Mouse (Mus musculus) liver, postnatal 0 days (tissue): ENCODE measurements around the gene Fam131a.

Experiments
- CTCF ChIP-seq: sonication (generic); IDR thresholded peaks from 2 replicates; pipeline ENCODE4 v1.5.1; 2016; ENCODE audit warnings: antibody characterized with exemption, low read depth
- EP300 ChIP-seq: IDR thresholded peaks from 2 replicates; pipeline ENCODE4 v1.6.1; 2016; ENCODE audit warnings: antibody characterized with exemption, low read depth, mild to moderate bottlenecking

DNA sequence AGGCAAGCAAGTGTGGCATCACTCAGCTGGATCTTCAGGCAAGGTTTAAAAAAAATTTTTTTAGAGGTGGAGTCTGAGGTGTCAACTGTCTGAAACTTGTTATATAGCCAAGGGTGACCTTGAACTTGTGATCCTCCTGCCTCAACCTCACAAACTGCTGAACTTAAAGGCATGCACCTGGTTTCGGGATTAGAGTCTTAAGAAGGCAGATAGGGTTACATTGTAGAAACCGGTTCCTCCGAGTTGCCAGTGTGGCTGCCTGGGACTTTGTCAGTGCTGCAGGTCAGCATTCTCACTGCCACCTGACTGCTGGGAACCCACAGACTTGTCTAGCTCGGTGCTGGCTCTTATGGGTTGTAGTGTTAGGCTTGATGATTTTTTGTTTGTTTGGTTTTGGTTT, 30.2 kb downstream of the Fam131a start:
- TF ChIP-seq EP300 (no peak), CTCF (no peak)
